Mouse (Mus musculus) ES-Bruce4 (cell line): ENCODE measurements around the gene Ppp1r12a.

Source experiments
- CTCF ChIP-seq: IDR thresholded peaks from one replicate; pipeline ENCODE4 v1.8.1; 2011; ENCODE audit warnings: low read depth, low read length
- EP300 ChIP-seq: IDR thresholded peaks from 2 replicates; pipeline ENCODE4 v1.6.1; 2011; ENCODE audit warnings: low read depth, low read length; ENCODE audit not compliant: insufficient read depth
- POLR2A ChIP-seq: IDR thresholded peaks from one replicate; pipeline ENCODE4 v1.8.1; 2011; ENCODE audit warnings: low read length; ENCODE audit not compliant: insufficient read depth

DNA sequence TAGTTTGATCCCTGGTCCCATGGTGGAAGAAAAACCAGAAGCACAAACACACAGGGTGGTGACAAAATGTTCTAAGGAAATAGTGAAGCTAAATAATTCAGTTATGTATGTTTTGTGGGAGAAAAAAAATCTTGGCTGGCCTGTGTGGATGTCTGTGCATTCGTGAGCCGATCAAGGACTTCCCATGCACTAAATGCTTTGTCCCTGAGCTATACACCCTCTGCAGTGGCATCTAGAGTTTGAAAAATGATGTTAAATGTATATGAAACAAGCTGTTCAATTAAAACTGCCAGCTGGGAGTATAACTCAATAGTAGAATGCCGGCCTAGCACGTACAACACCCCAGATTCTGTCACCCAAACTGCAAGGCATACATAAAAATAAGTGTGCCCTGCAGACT is 121.8 kb downstream of the Ppp1r12a start:
- no peak for TF ChIP-seq CTCF
- TF ChIP-seq POLR2A: no peak
- no peak for TF ChIP-seq EP300
